Mouse (Mus musculus) ES-E14 (cell line): ENCODE data around the gene Ppard. TPM values are rescaled to one million over a fixed set of nuclear protein-coding genes. Genes with fewer than 3 reads are reported as not detected.
"Not testable (repeated sequence)": the region's sequence is repeated elsewhere in the genome, so short reads cannot be mapped to it uniquely, and the experiment has no call there.

Experiments
- DNase-seq: peaks from one replicate; pipeline ENCODE4 v3.0.0-alpha.2; 2013; ENCODE audit warnings: low read depth, low spot score
- H3K27ac ChIP-seq: 2 replicates; pipeline ENCODE4 v1.5.1; 2012; ENCODE audit warnings: low read depth, mild to moderate bottlenecking, low read length, moderate library complexity, mixed read lengths; ENCODE audit not compliant: poor library complexity, insufficient read depth, severe bottlenecking
- H3K36me3 ChIP-seq: 2 replicates; pipeline ENCODE4 v1.6.1; 2012; ENCODE audit warnings: mild to moderate bottlenecking, low read length, moderate library complexity, mixed read lengths; ENCODE audit not compliant: control insufficient read depth, poor library complexity, insufficient read depth, severe bottlenecking
- H3K4me1 ChIP-seq, 2 experiments: fragments of 150-350 bp in 1 of 2; sonication (generic) in 1 of 2; 2 replicates each; pipeline ENCODE4 v1.6.1; 2012; ENCODE audit warnings: low read length in 2 of 2, mild to moderate bottlenecking in 1 of 2, mixed read lengths in 1 of 2; ENCODE audit not compliant: control insufficient read depth in 2 of 2, insufficient read depth in 2 of 2, poor library complexity in 1 of 2
- H3K4me3 ChIP-seq, 2 experiments: fragments of 150-350 bp in 1 of 2; sonication (generic) in 1 of 2; 2 replicates each; pipeline ENCODE4 v1.5.1; 2012; ENCODE audit warnings: low read length in 2 of 2, low read depth in 1 of 2, mild to moderate bottlenecking in 1 of 2, mixed read lengths in 1 of 2; ENCODE audit not compliant: insufficient read depth in 1 of 2, poor library complexity in 1 of 2, severe bottlenecking in 1 of 2
- H3K9ac ChIP-seq: 2 replicates; pipeline ENCODE4 v1.6.1; 2012; ENCODE audit warnings: low read depth, mild to moderate bottlenecking, low read length, mixed read lengths; ENCODE audit not compliant: poor library complexity, insufficient read depth, severe bottlenecking
- H3K9me3 ChIP-seq: fragments of 150-350 bp; sonication (generic); 2 replicates; pipeline ENCODE4 v1.6.1; 2012; ENCODE audit warnings: low read depth, mild to moderate bottlenecking, low read length; ENCODE audit not compliant: control insufficient read depth, insufficient read depth
- CHD2 ChIP-seq: IDR thresholded peaks from 2 replicates; pipeline ENCODE4 v1.6.1; 2014; ENCODE audit warnings: mild to moderate bottlenecking, low read depth, low read length, inconsistent platforms
- HCFC1 ChIP-seq: IDR thresholded peaks from 2 replicates; pipeline ENCODE4 v1.6.1; 2012; ENCODE audit warnings: low read length, inconsistent platforms, borderline replicate concordance; ENCODE audit not compliant: insufficient read depth
- MAFK ChIP-seq: IDR thresholded peaks from 2 replicates; pipeline ENCODE4 v1.6.1; 2014; ENCODE audit warnings: mild to moderate bottlenecking, low read depth, low read length, inconsistent platforms; ENCODE audit not compliant: insufficient read depth
- ZC3H11A ChIP-seq: IDR thresholded peaks from 2 replicates; pipeline ENCODE4 v1.6.1; 2012; ENCODE audit warnings: low read depth, mild to moderate bottlenecking, inconsistent platforms, low read length, borderline replicate concordance
- ZNF384 ChIP-seq: IDR thresholded peaks from 2 replicates; pipeline ENCODE4 v1.6.1; 2012; ENCODE audit warnings: low read depth, low read length, inconsistent platforms
- in situ Hi-C, 2 experiments: fragments of 600-800 bp; cut with MboI; formaldehyde crosslinking; loops; one replicate each; pipeline ENCODE4 v1.15.1; 2025; ENCODE audit warnings: low sequenced_read_pairs in 2 of 2, inconsistent platforms in 1 of 2; ENCODE audit not compliant: unreplicated experiment in 2 of 2
- total RNA-seq: library from RNA; depleted of rRNA; stranded (reverse); fragments of 300-350 nt; gene quantifications from 2 replicates; pipeline ENCODE4 v1.2.3, GENCODE M21; 2012

Ppard gene
- total RNA-seq, 1 experiment: 6.7 TPM

DNA sequence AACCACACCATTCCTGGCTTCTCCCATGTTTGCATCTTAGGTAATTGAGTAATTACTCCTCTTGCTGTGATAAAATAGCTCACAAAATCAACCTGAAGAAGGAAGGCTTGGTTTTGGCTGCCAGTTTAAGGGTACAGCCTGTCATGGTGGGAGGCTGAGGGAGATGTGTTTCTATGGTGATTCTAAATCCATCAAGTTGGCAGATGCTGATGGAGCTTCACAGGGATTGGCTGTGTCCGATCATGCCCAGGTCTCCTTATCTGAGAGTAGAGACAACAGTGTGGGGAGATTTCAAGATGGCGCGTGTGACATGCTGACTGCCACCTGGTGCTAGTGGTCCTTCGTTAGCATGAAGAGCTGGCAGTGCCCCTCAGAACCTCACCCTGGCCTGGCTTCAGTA lies 89.2 kb downstream of the Ppard start:
- in situ Hi-C loops: no loop called here
- H3K4me3 ChIP-seq: no peak overlapping the region

DNA sequence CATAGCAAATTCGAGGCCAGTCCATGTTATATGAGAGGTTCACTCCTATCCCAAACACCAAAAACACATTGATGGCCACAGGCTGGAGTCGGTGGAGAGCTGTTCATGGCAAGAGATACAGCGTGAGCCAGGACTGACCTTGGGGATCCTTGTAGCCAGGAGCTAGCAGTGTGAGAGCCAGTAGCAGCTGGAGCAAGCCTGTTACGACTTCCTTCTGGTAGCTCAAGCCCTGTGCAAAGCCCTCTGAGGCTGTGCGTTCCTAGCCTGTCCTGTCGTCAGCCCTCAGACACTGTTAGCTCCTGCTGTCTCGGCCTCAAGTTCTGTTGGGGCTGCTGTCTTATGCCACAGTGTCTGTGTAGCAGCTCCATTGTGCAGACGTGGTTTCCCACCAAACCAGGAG lies 91.3 kb downstream of the Ppard start:
- Histone ChIP-seq H3K36me3 (peaks cover 30% of the 10 kb centered on the region), H3K9me3 (no peaks in the 10 kb centered on the region), H3K4me3 (no peak overlapping the region), H3K4me1 (peaks cover 0 to 10% of the 10 kb centered on the region in 2 experiments; a peak in 2 of 4 replicates), H3K27ac (no peak overlapping the region), H3K9ac (no peak overlapping the region)
- TF ChIP-seq MAFK: no peak
- no peak for TF ChIP-seq HCFC1
- no peak for TF ChIP-seq ZNF384
- TF ChIP-seq ZC3H11A: no peak
- no peak for TF ChIP-seq CHD2
- in situ Hi-C loops: no loop called here
- DNase-seq: no peak

More for the DNA sequence above, 89.2 kb downstream of the Ppard start:
- TF ChIP-seq MAFK (no peak), CHD2 (no peak), ZC3H11A (no peak), HCFC1 (no peak), ZNF384 (no peak)
- no peak for DNase-seq
- Histone ChIP-seq H3K9ac (no peak overlapping the region), H3K4me1 (peaks cover 0 to 7% of the 10 kb centered on the region in 2 experiments; a peak in 2 of 4 replicates), H3K36me3 (peaks cover 41% of the 10 kb centered on the region), H3K9me3 (no peaks in the 10 kb centered on the region), H3K27ac (no peak overlapping the region)

DNA sequence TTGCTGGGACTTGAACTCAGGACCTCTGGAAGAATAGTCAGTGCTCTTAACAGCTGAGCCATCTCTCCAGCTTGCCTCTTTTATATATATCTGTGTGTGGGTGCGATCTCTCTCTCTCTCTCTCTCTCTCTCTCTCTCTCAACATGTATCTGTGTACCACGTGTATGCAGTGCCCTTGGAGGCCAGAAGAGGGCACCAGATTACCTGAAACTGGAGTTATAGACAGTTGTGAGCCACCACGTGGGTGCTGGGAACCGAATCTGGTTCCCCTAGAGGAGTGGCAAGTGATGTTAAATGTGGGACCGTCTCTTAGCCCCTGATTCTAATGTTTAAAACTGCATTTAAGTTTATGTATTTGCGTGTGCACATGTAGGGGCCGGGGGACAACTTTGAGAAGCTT lies 91.9 kb downstream of the Ppard start:
- Histone ChIP-seq H3K36me3 (peaks cover 35% of the 10 kb centered on the region), H3K4me1 (peaks cover 0 to 10% of the 10 kb centered on the region in 2 experiments; a peak in 2 of 4 replicates)
- DNase-seq, H3K27ac ChIP-seq, H3K9ac ChIP-seq, H3K4me3 ChIP-seq, H3K9me3 ChIP-seq, in situ Hi-C loops: not testable (repeated sequence)

DNA sequence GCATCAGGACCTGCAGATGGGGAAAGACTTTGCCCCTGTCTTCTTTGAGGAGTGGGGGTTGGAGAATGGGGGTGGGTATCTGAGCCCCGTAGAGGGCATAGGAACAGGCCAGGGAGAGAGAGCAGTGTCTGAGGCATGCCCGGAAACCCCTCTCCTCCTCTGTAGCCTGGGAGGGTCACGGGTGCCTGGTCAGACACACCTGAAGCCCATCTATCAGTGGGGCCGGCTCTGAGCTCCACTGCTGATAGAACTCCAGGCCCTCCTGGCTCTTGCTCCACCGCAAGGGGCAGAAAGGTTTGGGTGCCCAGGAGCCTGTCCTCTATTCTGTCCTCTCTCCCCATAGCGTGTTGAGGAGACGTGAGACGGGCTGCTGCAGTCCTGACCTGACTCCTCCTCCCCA lies 93.3 kb downstream of the Ppard start:
- peaks cover 45% of the 10 kb centered on the region for H3K36me3 ChIP-seq

DNA sequence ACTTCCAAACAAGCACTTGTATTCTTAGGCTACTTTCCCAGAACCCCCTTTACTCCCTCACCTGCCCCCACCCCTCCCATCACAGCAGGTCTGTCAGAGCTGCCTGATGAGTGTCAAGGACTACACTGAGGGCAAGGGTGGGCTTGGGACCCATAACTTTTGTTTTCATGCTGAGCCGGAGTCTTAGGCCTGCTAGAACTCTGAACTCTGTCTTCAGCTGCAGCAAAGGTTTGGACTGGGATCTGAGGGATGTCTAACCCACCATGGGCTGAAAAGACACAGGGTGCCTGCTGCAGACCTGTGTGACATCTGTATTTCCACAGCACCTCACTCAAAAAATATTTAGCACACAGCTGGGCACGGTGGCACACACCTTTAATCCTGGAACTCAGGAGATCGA lies 94.5 kb downstream of the Ppard start:
- in situ Hi-C loops: no loop called here
- no peak overlapping the region; the same call in 1 of the 2 replicates for H3K9ac ChIP-seq
- H3K4me3 ChIP-seq: no peak overlapping the region
- H3K9me3 ChIP-seq: no peaks in the 10 kb centered on the region
- peaks cover 0 to 10% of the 10 kb centered on the region in 2 experiments; a peak in 2 of 4 replicates for H3K4me1 ChIP-seq
- DNase-seq: no peak
- H3K36me3 ChIP-seq: peaks cover 45% of the 10 kb centered on the region
- H3K27ac ChIP-seq: no peak overlapping the region
- TF ChIP-seq CHD2: no peak
- TF ChIP-seq ZNF384: no peak
- no peak for TF ChIP-seq HCFC1
- TF ChIP-seq ZC3H11A: no peak
- no peak for TF ChIP-seq MAFK

More for the DNA sequence above, 93.3 kb downstream of the Ppard start:
- Histone ChIP-seq H3K4me1 (peaks cover 0 to 10% of the 10 kb centered on the region in 2 experiments; a peak in 2 of 4 replicates), H3K4me3 (no peak overlapping the region), H3K9ac (no peak overlapping the region), H3K27ac (no peak overlapping the region), H3K9me3 (no peaks in the 10 kb centered on the region)
- no peak for TF ChIP-seq ZC3H11A
- TF ChIP-seq CHD2: no peak
- TF ChIP-seq ZNF384: no peak
- TF ChIP-seq MAFK: no peak
- TF ChIP-seq HCFC1: no peak
- no peak for DNase-seq
- in situ Hi-C loops: no loop called here
